Mouse (Mus musculus) liver, postnatal 0 days (tissue): ENCODE measurements around the gene Dpt. TPM values are rescaled to one million over a fixed set of nuclear protein-coding genes. Genes with fewer than 3 reads are reported as not detected.

Source experiments
- ATAC-seq: fragments of 200-750 bp; cut with Nextera tagmentation; 2 replicates; pipeline ENCODE4 v1.8.0; 2017; ENCODE audit warnings: mild to moderate bottlenecking, moderate library complexity
- DNase-seq: peaks from one replicate; pipeline ENCODE4 v3.0.0-alpha.2; 2016
- H3K27ac ChIP-seq: fragments of 300-500 bp; sonication (generic); 2 replicates; pipeline ENCODE4 v1.5.1; 2014; ENCODE audit warnings: antibody characterized with exemption, moderate library complexity, mild to moderate bottlenecking, low read depth
- H3K27me3 ChIP-seq: fragments of 300-500 bp; sonication (generic); 2 replicates; pipeline ENCODE4 v1.6.1; 2014; ENCODE audit warnings: low read length, control low read depth, mixed read lengths; ENCODE audit not compliant: insufficient read depth
- H3K36me3 ChIP-seq: fragments of 300-500 bp; sonication (generic); replicated peaks from 2 replicates; pipeline ENCODE4 v1.6.1; 2014; ENCODE audit warnings: mild to moderate bottlenecking, control low read depth, low read length, moderate library complexity, mixed read lengths; ENCODE audit not compliant: insufficient read depth
- H3K4me1 ChIP-seq: fragments of 300-500 bp; sonication (generic); 2 replicates; pipeline ENCODE4 v1.6.1; 2014; ENCODE audit warnings: antibody characterized with exemption, mild to moderate bottlenecking, control low read depth; ENCODE audit not compliant: insufficient read depth
- H3K4me2 ChIP-seq: fragments of 300-500 bp; sonication (generic); 2 replicates; pipeline ENCODE4 v1.6.1; 2014; ENCODE audit warnings: low read depth, mild to moderate bottlenecking, low read length, moderate library complexity, mixed read lengths
- H3K4me3 ChIP-seq: fragments of 300-500 bp; sonication (generic); 2 replicates; pipeline ENCODE4 v1.5.1; 2014; ENCODE audit warnings: low read depth, low read length
- H3K9ac ChIP-seq: fragments of 300-500 bp; sonication (generic); replicated peaks from 2 replicates; pipeline ENCODE4 v1.6.1; 2014; ENCODE audit warnings: mild to moderate bottlenecking, moderate library complexity
- H3K9me3 ChIP-seq: fragments of 300-500 bp; sonication (generic); 2 replicates; pipeline ENCODE4 v1.6.1; 2016; ENCODE audit warnings: mild to moderate bottlenecking, control low read depth, low read length, mixed read lengths
- CTCF ChIP-seq: sonication (generic); IDR thresholded peaks from 2 replicates; pipeline ENCODE4 v1.5.1; 2016; ENCODE audit warnings: antibody characterized with exemption, low read depth
- EP300 ChIP-seq: IDR thresholded peaks from 2 replicates; pipeline ENCODE4 v1.6.1; 2016; ENCODE audit warnings: antibody characterized with exemption, low read depth, mild to moderate bottlenecking
- whole genome bisulfite sequencing: fragments of 180-500 bp; shearing (Covaris S2); extraction: QIAGEN DNeasy Blood & Tissue Kit; methylation state at CpG from one replicate; pipeline ENCODE4 v1.1.7; 2014; ENCODE audit not compliant: insufficient replicate concordance; 5-methylcytosine and 5-hydroxymethylcytosine counted together
- polyA plus RNA-seq: library from polyadenylated mRNA; unstranded; fragments of >200 nt; fragmentation: Nextera tagmentation; extraction: Ambion mirVana; gene quantifications from 2 replicates; pipeline ENCODE4 v1.2.1, GENCODE M21; 2015

The Dpt gene
- polyA plus RNA-seq, 1 experiment from 2014 or later, result 0.58 TPM

DNA sequence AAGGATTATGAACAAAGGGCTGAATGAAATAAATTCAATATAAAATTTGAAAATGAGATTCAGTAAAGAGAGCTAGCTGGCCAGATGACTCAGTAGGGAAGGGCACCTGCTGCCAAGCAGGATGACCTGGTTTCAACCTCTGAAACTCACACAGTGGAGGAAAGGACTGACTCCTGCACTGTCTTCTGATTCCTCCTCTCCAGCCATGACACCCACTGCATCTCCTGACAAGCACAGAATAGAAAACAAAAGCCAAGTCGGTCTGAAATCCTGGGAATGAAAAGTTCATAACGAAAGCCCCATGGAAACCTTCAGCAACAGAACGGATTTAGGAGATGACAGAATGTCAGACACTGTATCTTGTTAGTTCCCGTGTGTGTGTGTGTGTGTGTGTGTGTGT is 65.1 kb downstream of the Dpt start:
- ATAC-seq (no peak), DNase-seq (no peak)
- no peaks in the 10 kb centered on the region for H3K9me3 ChIP-seq
- H3K36me3 ChIP-seq, result no peaks in the 10 kb centered on the region
- no peak overlapping the region for H3K9ac ChIP-seq
- H3K4me2 ChIP-seq, result no peak overlapping the region
- H3K27ac ChIP-seq, result no peak overlapping the region
- TF ChIP-seq EP300, result no peak
- TF ChIP-seq CTCF, result no peak
- no peaks in the 10 kb centered on the region for H3K27me3 ChIP-seq
- H3K4me3 ChIP-seq, result no peak overlapping the region
- no peaks in the 10 kb centered on the region for H3K4me1 ChIP-seq
- 70% methylated on average over 4 of the region's 4 CpGs for WGBS

DNA sequence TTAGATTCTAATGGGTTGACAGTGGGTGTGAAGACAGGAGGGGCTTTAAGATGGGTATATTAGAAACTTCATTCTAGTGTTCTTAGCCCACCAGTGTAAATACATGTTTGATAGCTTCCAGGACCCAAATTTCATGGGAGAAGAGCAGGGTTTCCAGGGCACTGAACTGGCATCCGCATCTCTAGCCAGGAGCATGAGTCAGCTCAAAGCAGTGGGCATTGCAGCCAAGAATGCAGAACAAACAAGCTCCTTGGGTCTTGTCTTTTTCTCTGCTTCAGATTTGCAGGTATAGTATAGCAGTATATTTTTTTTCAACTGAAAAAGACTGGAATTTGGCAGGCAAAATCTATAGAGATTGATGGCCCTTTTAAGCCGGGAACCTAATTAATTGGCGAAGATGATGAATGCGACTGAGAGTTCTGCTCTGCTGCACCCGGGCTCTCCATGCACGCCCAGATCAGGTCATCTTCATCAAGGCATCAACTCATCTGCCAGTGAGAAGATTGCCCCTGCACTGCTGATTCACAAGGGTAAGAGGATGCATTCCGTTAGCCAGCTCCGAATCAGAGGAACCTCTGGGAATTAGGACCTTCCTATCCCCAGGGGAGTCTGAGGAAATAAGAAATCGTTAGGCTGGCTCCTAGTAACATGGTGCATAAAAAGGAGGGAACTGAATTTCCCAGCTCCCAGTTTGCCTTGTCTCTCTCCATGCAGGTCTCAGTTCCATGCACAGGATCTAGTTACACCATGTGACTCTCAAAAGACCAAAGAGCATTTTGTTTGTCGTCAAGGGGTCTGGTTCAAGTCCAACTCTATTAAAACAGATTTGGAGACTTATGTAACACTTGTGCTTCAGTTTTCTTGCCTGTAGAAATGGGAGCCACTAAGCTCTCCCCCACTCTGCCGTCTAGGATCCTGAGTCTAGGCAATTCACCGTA is 66.8 kb downstream of the Dpt start:
- no peak for DNase-seq
- no peaks in the 10 kb centered on the region for H3K9me3 ChIP-seq

DNA sequence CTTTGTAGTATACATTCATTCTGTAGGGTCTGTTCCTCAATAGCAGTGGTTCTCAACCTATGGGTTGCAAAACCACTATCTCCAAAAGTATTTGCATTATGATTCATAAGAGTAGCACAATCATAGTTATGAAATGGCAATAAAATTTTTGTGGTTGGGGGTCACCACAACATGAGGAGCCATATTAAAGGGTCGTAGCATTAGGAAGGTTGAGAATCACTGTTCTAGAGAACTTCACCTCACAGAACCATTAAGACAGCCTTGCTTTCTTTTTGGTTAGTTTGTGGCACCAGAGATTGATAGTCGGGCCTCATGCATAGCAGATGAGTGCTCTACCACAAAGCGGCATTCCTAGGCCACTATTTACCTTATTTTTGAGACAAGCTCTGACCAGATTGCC is 68.2 kb downstream of the Dpt start:
- Histone ChIP-seq H3K36me3 (no peaks in the 10 kb centered on the region), H3K9ac (no peak overlapping the region), H3K27ac (no peak overlapping the region), H3K4me3 (no peak overlapping the region), H3K4me2 (no peak overlapping the region), H3K9me3 (no peaks in the 10 kb centered on the region), H3K4me1 (no peaks in the 10 kb centered on the region), H3K27me3 (no peaks in the 10 kb centered on the region)
- ATAC-seq (no peak), DNase-seq (no peak)
- no peak for TF ChIP-seq CTCF
- TF ChIP-seq EP300, result no peak
- 71% methylated on average over 3 of the region's 3 CpGs for WGBS

More for the DNA sequence above, 66.8 kb downstream of the Dpt start:
- Histone ChIP-seq H3K27me3 (no peaks in the 10 kb centered on the region), H3K4me3 (no peak overlapping the region), H3K9ac (no peak overlapping the region), H3K27ac (no peak overlapping the region), H3K4me2 (no peak overlapping the region), H3K36me3 (no peaks in the 10 kb centered on the region), H3K4me1 (no peaks in the 10 kb centered on the region)
- no peak for ATAC-seq
- TF ChIP-seq CTCF (no peak), EP300 (no peak)
- WGBS, result 80% methylated on average over 12 of the region's 12 CpGs

DNA sequence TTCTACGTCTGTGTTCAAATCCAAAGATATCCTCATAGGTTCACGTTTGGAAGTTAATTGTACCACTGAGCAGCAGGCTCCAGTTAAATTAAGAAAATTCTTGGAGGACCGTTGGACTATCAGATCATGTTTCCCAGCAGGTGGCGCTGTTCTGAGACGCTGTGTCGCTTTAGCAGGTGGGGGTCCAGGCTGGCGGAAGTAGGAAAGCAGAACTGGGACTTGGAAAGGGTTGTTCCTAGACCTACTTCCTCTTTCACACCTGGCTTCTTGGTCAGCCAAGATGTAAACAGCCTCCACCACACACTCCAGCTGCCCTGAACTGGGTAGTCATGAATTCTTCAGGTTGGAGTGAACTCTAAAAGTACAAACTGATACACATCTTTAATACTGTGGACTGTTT is 74.2 kb downstream of the Dpt start:
- no peaks in the 10 kb centered on the region for H3K9me3 ChIP-seq
- no peak overlapping the region for H3K4me2 ChIP-seq
- peak overlapping the region; percentile 37; the same call in 1 of the 2 replicates for H3K27ac ChIP-seq
- 44% methylated on average over 7 of the region's 7 CpGs for WGBS
- H3K36me3 ChIP-seq, result no peaks in the 10 kb centered on the region
- DNase-seq (peak; percentile 64), ATAC-seq (peak; percentile 59)
- no peak overlapping the region for H3K4me3 ChIP-seq
- H3K9ac ChIP-seq, result no peak overlapping the region
- no peaks in the 10 kb centered on the region for H3K4me1 ChIP-seq
- TF ChIP-seq EP300 (0 out of 2 replicates have a peak, but pooled peaks have one; percentile 58), CTCF (peak; percentile 60)
- H3K27me3 ChIP-seq, result no peaks in the 10 kb centered on the region

Other genes with a start within 250 kb of the Dpt start
- gene Xcl1, start 138.9 kb downstream of the Dpt start, polyA plus RNA-seq, result 0.67 and 0.83 TPM in 2 replicates